ENCODE assay signal across 8 mouse cellular contexts in the genomic region with DNA sequence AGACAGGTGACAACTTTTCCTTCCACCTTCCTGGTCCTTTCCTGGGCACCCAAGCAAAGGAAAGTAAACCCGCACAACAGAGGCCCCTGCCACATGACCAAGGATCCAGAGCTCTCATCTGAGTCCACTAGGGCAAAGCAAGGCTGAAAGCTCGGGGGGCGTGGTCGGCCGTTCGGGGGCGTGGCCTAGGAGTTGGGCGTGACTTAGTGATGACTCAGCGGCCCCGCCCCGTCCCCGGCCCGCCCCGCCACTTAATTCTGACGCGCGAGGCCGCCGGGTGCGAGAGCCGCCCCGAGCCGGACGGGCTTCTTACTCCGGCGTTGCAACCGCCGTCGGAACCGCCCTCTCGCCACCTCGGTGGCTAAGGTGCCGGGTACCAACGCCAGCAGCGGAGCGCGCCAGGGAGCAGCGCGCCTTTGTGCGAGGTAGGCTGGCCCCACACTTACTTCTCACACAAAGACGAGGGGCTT.
DNase-seq lines count a peak whose midpoint lies in the region; ATAC-seq and TF ChIP-seq lines count a peak whose summit lies in the region.

No protein-coding gene starts in this region.

- H3K9me3 ChIP-seq in heart, embryonic 12.5 days (replicated peaks), result no peaks in the 10 kb centered on the region
- H3K9me3 ChIP-seq in kidney, embryonic 16.5 days (ENCODE audit: low read length), result no peaks in the 10 kb centered on the region

- peaks cover 3% of the 10 kb centered on the region; the same call in 1 of the 2 replicates for H3K4me1 ChIP-seq in brown adipose tissue, adult 24 weeks (ENCODE audit: control insufficient read depth, insufficient read depth, insufficient read length, low read length)
- H3K4me1 ChIP-seq in heart, embryonic 12.5 days (replicated peaks), result peaks cover 20% of the 10 kb centered on the region
- peaks cover 28% of the 10 kb centered on the region for H3K4me1 ChIP-seq in kidney, embryonic 16.5 days (ENCODE audit: insufficient read depth, low read length)

- no peaks in the 10 kb centered on the region for H3K27me3 ChIP-seq in C2C12 (ENCODE audit: control insufficient read depth, insufficient read depth, insufficient read length)
- no peaks in the 10 kb centered on the region; the same call in 1 of the 2 replicates for H3K27me3 ChIP-seq in heart, embryonic 12.5 days (replicated peaks)
- H3K27me3 ChIP-seq in kidney, embryonic 16.5 days (ENCODE audit: insufficient read depth, low read length), result no peaks in the 10 kb centered on the region

- peak overlapping the region; percentile 94 for H3K9ac ChIP-seq in heart, embryonic 12.5 days
- peak overlapping the region; percentile 83 for H3K9ac ChIP-seq in kidney, embryonic 16.5 days (replicated peaks; ENCODE audit: low read length)

- peak overlapping the region; percentile 90 for H3K4me2 ChIP-seq in heart, embryonic 12.5 days
- peak overlapping the region; percentile 67 for H3K4me2 ChIP-seq in kidney, embryonic 16.5 days (replicated peaks; ENCODE audit: low read depth, low read length)

- peak; percentile 78 for ATAC-seq in erythroid progenitor cell, adult 5-6 weeks (replicated peaks; ENCODE audit: low FRiP score, poor library complexity, severe bottlenecking)
- ATAC-seq in heart, embryonic 12.5 days (ENCODE audit: insufficient number of reproducible peaks, low FRiP score), result peak; percentile 90
- ATAC-seq in kidney, embryonic 16.5 days (ENCODE audit: low FRiP score, low TSS enrichment), result peak; percentile 94

- no peaks in the 10 kb centered on the region for H3K36me3 ChIP-seq in C2C12 (ENCODE audit: control insufficient read depth, insufficient read depth)
- H3K36me3 ChIP-seq in heart, embryonic 12.5 days, result no peaks in the 10 kb centered on the region
- H3K36me3 ChIP-seq in kidney, embryonic 16.5 days (ENCODE audit: insufficient read depth, low read length), result no peaks in the 10 kb centered on the region

- peak overlapping the region; percentile 90 for H3ac ChIP-seq in C2C12 (ENCODE audit: control insufficient read depth, insufficient read length, low read depth)

- peaks cover 48% of the 10 kb centered on the region for H3K79me2 ChIP-seq in C2C12 (ENCODE audit: control insufficient read depth, insufficient read depth)

- 0 out of 2 replicates have a peak overlapping the region, but pooled peaks have one; percentile 34 for H3K27ac ChIP-seq in brown adipose tissue, adult 24 weeks (replicated peaks; ENCODE audit: low read depth, low read length)
- peak overlapping the region; percentile 72 for H3K27ac ChIP-seq in heart, embryonic 12.5 days (ENCODE audit: poor library complexity, severe bottlenecking)
- H3K27ac ChIP-seq in kidney, embryonic 16.5 days (ENCODE audit: low read length), result peak overlapping the region; percentile 61

- no peak for TF ChIP-seq CTCF in C2C12 (IDR thresholded peaks at IDR 0.05; ENCODE audit: control insufficient read depth, insufficient read depth, insufficient read length)

- DNase-seq in liver, result peak; percentile 97
- DNase-seq in monocyte, adult 2 months (ENCODE audit: low read depth in 1 of 2, low spot score in 2 of 2), result peak; percentile 94 to 98
- DNase-seq in spleen, postnatal 14 days (ENCODE audit: low spot score in 2 of 2), result peak; percentile 100

- peak overlapping the region; percentile 82 for H3K4me3 ChIP-seq in C2C12 (ENCODE audit: insufficient read depth, poor library complexity, severe bottlenecking)
- H3K4me3 ChIP-seq in brown adipose tissue, adult 24 weeks (ENCODE audit: insufficient read depth, low read depth, low read length), result peak overlapping the region; percentile 71
- peak overlapping the region; percentile 86 for H3K4me3 ChIP-seq in heart, embryonic 12.5 days
- H3K4me3 ChIP-seq in kidney, embryonic 16.5 days (ENCODE audit: low read length), result peak overlapping the region; percentile 72

- under 1% methylated on average over 41 of the region's 41 CpGs for WGBS in heart, embryonic 12.5 days
- WGBS in kidney, embryonic 16.5 days, result under 1% methylated on average over 41 of the region's 41 CpGs

- H3K79me3 ChIP-seq in C2C12 (ENCODE audit: low read depth), result peaks cover 37% of the 10 kb centered on the region

TF ChIP-seq in C2C12, 6 proteins besides CTCF, POLR2A, EP300 and RAD21:
- no peak for TF ChIP-seq CEBPB (IDR thresholded peaks at IDR 0.05; ENCODE audit: low read depth)
- no peak for TF ChIP-seq MYOD1 (IDR thresholded peaks at IDR 0.05; ENCODE audit: control insufficient read depth, insufficient read length, low read depth)
- TF ChIP-seq USF1 (IDR thresholded peaks at IDR 0.05; ENCODE audit: low read depth), result peak; percentile 68
- TF ChIP-seq MAX (IDR thresholded peaks at IDR 0.05), result peak; percentile 30

Comparison
In these comparisons a context has a peak if more than half of its experiments do, and no peak if none do; other contexts are left out.
1. Peak in every context shown above with its lines: DNase-seq, ATAC-seq, H3K4me3 ChIP-seq and H3K27ac ChIP-seq.